Mouse (Mus musculus): ENCODE measurements around the gene Fbln5. TPM values are rescaled to one million over a fixed set of nuclear protein-coding genes. Genes with fewer than 3 reads are reported as not detected.

Fbln5 gene
- polyA plus RNA-seq, 1 experiment from 2014 or later: 70.9 TPM

- H3K4me2 ChIP-seq (replicated peaks; ENCODE audit: low read depth): no peak overlapping the region
- WGBS: 44% methylated on average over 6 of the region's 6 CpGs
- H3K27me3 ChIP-seq (ENCODE audit: control insufficient read depth, insufficient read depth, low read length): no peaks in the 10 kb centered on the region
- no peak overlapping the region for H3K4me3 ChIP-seq (ENCODE audit: low read depth, low read length)
- TF ChIP-seq CTCF (IDR thresholded peaks at IDR 0.05; ENCODE audit: low read depth) (no peak), EP300 (optimal IDR thresholded peaks at IDR 0.05) (no peak)
- H3K9ac ChIP-seq (ENCODE audit: low read length): no peak overlapping the region
- DNase-seq (ENCODE audit: low spot score): peak; percentile 86
- no peaks in the 10 kb centered on the region for H3K9me3 ChIP-seq (ENCODE audit: control insufficient read depth, low read length)
- no peaks in the 10 kb centered on the region for H3K4me1 ChIP-seq (replicated peaks; ENCODE audit: control insufficient read depth, insufficient read depth)
- peak; percentile 92 for ATAC-seq (ENCODE audit: low FRiP score, low TSS enrichment)
- H3K27ac ChIP-seq (replicated peaks): peak overlapping the region; percentile 87
- H3K36me3 ChIP-seq (ENCODE audit: control insufficient read depth, insufficient read depth, low read length): no peaks in the 10 kb centered on the region
Observed at GRCm38 (mm10) chr12:101759440-101760045, 59.3 kb downstream of the Fbln5 start.

- H3K9me3 ChIP-seq (ENCODE audit: control insufficient read depth, low read length): no peaks in the 10 kb centered on the region
- TF ChIP-seq EP300 (optimal IDR thresholded peaks at IDR 0.05) (no peak), CTCF (IDR thresholded peaks at IDR 0.05; ENCODE audit: low read depth) (no peak)
- ATAC-seq (ENCODE audit: low FRiP score, low TSS enrichment): peak; percentile 69
- H3K4me1 ChIP-seq (replicated peaks; ENCODE audit: control insufficient read depth, insufficient read depth): no peaks in the 10 kb centered on the region
- no peaks in the 10 kb centered on the region for H3K36me3 ChIP-seq (ENCODE audit: control insufficient read depth, insufficient read depth, low read length)
- H3K27ac ChIP-seq (replicated peaks): peak overlapping the region; percentile 87
- H3K4me3 ChIP-seq (ENCODE audit: low read depth, low read length): no peak overlapping the region
- no peak overlapping the region for H3K9ac ChIP-seq (ENCODE audit: low read length)
- no peaks in the 10 kb centered on the region for H3K27me3 ChIP-seq (ENCODE audit: control insufficient read depth, insufficient read depth, low read length)
- no peak overlapping the region for H3K4me2 ChIP-seq (replicated peaks; ENCODE audit: low read depth)
- DNase-seq (ENCODE audit: low spot score): no peak
Observed at GRCm38 (mm10) chr12:101758698-101759097, 60.2 kb downstream of the Fbln5 start.

DNA sequence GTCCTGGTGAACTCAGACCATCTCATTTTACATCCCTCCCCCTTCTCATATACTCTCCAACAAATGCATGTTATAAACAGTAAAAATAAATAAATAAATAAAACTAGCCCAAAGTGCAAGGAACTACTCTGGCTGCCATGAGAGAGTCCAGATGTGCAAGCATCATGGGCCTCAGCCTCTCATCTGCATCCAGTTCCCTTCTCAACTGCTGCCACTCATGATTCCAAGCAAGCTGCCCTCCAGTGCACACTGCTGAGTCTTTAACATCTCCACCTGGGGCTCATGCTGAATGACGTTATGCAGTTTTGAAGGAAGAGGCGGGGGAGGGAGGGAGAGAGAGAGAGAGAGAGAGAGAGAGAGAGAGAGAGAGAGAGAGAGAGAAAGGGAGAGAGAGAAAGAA, 76.5 kb downstream of the Fbln5 start:
- Histone ChIP-seq H3K9me3 (ENCODE audit: control insufficient read depth, low read length) (no peaks in the 10 kb centered on the region), H3K9ac (ENCODE audit: low read length) (no peak overlapping the region), H3K4me3 (ENCODE audit: low read depth, low read length) (no peak overlapping the region), H3K4me1 (replicated peaks; ENCODE audit: control insufficient read depth, insufficient read depth) (no peaks in the 10 kb centered on the region; the same call in 1 of the 2 replicates), H3K27me3 (ENCODE audit: control insufficient read depth, insufficient read depth, low read length) (no peaks in the 10 kb centered on the region), H3K36me3 (ENCODE audit: control insufficient read depth, insufficient read depth, low read length) (no peaks in the 10 kb centered on the region), H3K27ac (replicated peaks) (no peak overlapping the region), H3K4me2 (replicated peaks; ENCODE audit: low read depth) (no peak overlapping the region)
- WGBS: 45% methylated on average over 2 of the region's 2 CpGs
- TF ChIP-seq CTCF (IDR thresholded peaks at IDR 0.05; ENCODE audit: low read depth) (no peak), EP300 (optimal IDR thresholded peaks at IDR 0.05) (no peak)
- no peak for DNase-seq (ENCODE audit: low spot score)
- ATAC-seq (ENCODE audit: low FRiP score, low TSS enrichment): no peak

DNA sequence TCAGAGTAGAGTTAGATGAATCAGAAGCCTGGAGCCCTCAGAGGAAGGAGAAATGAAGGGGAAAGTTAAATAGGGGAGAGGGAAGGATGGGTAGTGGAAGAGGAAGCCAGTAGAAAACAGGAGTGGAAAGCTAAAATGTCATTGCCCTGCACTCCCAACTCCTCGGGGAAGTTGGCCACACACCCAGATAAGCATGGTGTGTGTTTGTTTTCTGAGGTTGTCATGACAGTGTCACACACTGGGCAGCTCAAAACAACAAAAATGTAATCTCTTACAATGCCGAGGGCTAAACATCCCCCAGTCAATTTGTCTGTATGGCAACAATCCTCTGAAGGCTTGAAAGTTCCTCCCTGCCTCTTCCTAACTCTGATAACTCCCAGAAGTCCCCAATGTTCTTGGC, 78.4 kb downstream of the Fbln5 start:
- WGBS: 16% methylated on average over 2 of the region's 2 CpGs
- Histone ChIP-seq H3K27ac (replicated peaks) (no peak overlapping the region), H3K27me3 (ENCODE audit: control insufficient read depth, insufficient read depth, low read length) (no peaks in the 10 kb centered on the region), H3K9ac (ENCODE audit: low read length) (no peak overlapping the region), H3K4me3 (ENCODE audit: low read depth, low read length) (no peak overlapping the region), H3K4me2 (replicated peaks; ENCODE audit: low read depth) (no peak overlapping the region), H3K36me3 (ENCODE audit: control insufficient read depth, insufficient read depth, low read length) (no peaks in the 10 kb centered on the region), H3K4me1 (replicated peaks; ENCODE audit: control insufficient read depth, insufficient read depth) (no peaks in the 10 kb centered on the region; the same call in 1 of the 2 replicates), H3K9me3 (ENCODE audit: control insufficient read depth, low read length) (no peaks in the 10 kb centered on the region)
- ATAC-seq (ENCODE audit: low FRiP score, low TSS enrichment) (peak; percentile 63; the same call in 1 of the 2 replicates), DNase-seq (ENCODE audit: low spot score) (no peak)
- TF ChIP-seq EP300 (optimal IDR thresholded peaks at IDR 0.05): no peak
- no peak for TF ChIP-seq CTCF (IDR thresholded peaks at IDR 0.05; ENCODE audit: low read depth)

- TF ChIP-seq EP300 (optimal IDR thresholded peaks at IDR 0.05) (no peak), CTCF (IDR thresholded peaks at IDR 0.05; ENCODE audit: low read depth) (no peak)
- Histone ChIP-seq H3K36me3 (ENCODE audit: control insufficient read depth, insufficient read depth, low read length) (no peaks in the 10 kb centered on the region), H3K9me3 (ENCODE audit: control insufficient read depth, low read length) (no peaks in the 10 kb centered on the region), H3K4me3 (ENCODE audit: low read depth, low read length) (no peak overlapping the region), H3K4me2 (replicated peaks; ENCODE audit: low read depth) (no peak overlapping the region), H3K4me1 (replicated peaks; ENCODE audit: control insufficient read depth, insufficient read depth) (no peaks in the 10 kb centered on the region; the same call in 1 of the 2 replicates), H3K9ac (ENCODE audit: low read length) (no peak overlapping the region), H3K27ac (replicated peaks) (no peak overlapping the region), H3K27me3 (ENCODE audit: control insufficient read depth, insufficient read depth, low read length) (no peaks in the 10 kb centered on the region)
- WGBS: 12% methylated on average over 2 of the region's 2 CpGs
- ATAC-seq (ENCODE audit: low FRiP score, low TSS enrichment): peak; percentile 89
- DNase-seq (ENCODE audit: low spot score): no peak
Observed at GRCm38 (mm10) chr12:101740045-101740444, 78.8 kb downstream of the Fbln5 start.

DNA sequence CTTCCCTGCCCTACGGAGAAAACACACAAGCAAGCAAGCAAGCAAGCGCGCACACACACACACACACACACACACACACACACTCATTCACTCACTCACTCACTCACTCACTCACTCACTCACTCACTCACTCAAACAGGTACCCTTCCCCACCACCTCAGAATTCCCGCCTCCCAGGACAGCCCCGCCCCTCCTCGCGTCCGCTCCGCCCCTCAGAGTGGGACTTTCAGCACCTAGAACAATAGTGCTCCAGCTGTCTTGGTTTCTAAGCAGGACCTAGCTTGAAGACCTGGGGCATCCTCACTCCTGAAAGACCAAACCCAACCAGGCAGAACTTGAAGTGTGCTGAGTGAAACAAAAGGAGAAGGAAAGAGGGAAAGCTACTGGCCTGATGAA, 100.1 kb downstream of the Fbln5 start:
- DNase-seq (ENCODE audit: low spot score) (peak; percentile 68), ATAC-seq (ENCODE audit: low FRiP score, low TSS enrichment) (peak; percentile 58)
- Histone ChIP-seq H3K4me3 (ENCODE audit: low read depth, low read length) (peak overlapping the region; percentile 64), H3K9me3 (ENCODE audit: control insufficient read depth, low read length) (no peaks in the 10 kb centered on the region), H3K4me1 (replicated peaks; ENCODE audit: control insufficient read depth, insufficient read depth) (no peaks in the 10 kb centered on the region), H3K27ac (replicated peaks) (no peak overlapping the region), H3K27me3 (ENCODE audit: control insufficient read depth, insufficient read depth, low read length) (no peaks in the 10 kb centered on the region), H3K36me3 (ENCODE audit: control insufficient read depth, insufficient read depth, low read length) (no peaks in the 10 kb centered on the region), H3K4me2 (replicated peaks; ENCODE audit: low read depth) (peak overlapping the region; percentile 93), H3K9ac (ENCODE audit: low read length) (peak overlapping the region; percentile 64)
- TF ChIP-seq CTCF (IDR thresholded peaks at IDR 0.05; ENCODE audit: low read depth) (no peak), EP300 (optimal IDR thresholded peaks at IDR 0.05) (no peak)
- 0% methylated on average over 9 of the region's 9 CpGs for WGBS

Measured in stomach, postnatal 0 days (tissue).